Mouse (Mus musculus) midbrain, embryonic 11.5 days (tissue): ENCODE data around the gene Six2. TPM values are rescaled to one million over a fixed set of nuclear protein-coding genes. Genes with fewer than 3 reads are reported as not detected.
"Not testable (repeated sequence)": the region's sequence is repeated elsewhere in the genome, so short reads cannot be mapped to it uniquely, and the experiment has no call there.

ENCODE experiments used
- ATAC-seq: fragments of 200-750 bp; cut with Nextera tagmentation; 2 replicates; pipeline ENCODE4 v1.8.0; 2017; ENCODE audit warnings: moderate TSS enrichment, moderate library complexity; ENCODE audit not compliant: low FRiP score
- DNase-seq: peaks from one replicate; pipeline ENCODE4 v3.0.0; 2015; ENCODE audit warnings: low spot score; ENCODE audit errors: missing footprints
- H3K27ac ChIP-seq: fragments of 300-500 bp; sonication (generic); 2 replicates; pipeline ENCODE4 v1.5.1; 2014; ENCODE audit warnings: low read depth, low read length
- H3K27me3 ChIP-seq: fragments of 300-500 bp; sonication (generic); 2 replicates; pipeline ENCODE4 v1.6.1; 2014; ENCODE audit warnings: mild to moderate bottlenecking, low read length, moderate library complexity, mixed read lengths; ENCODE audit not compliant: control insufficient read depth, insufficient read depth
- H3K36me3 ChIP-seq: fragments of 300-500 bp; sonication (generic); 2 replicates; pipeline ENCODE4 v1.6.1; 2014; ENCODE audit warnings: mild to moderate bottlenecking, low read length, moderate library complexity, mixed read lengths; ENCODE audit not compliant: control insufficient read depth, insufficient read depth
- H3K4me1 ChIP-seq: fragments of 300-500 bp; sonication (generic); 2 replicates; pipeline ENCODE4 v1.6.1; 2014; ENCODE audit warnings: low read length; ENCODE audit not compliant: control insufficient read depth, insufficient read depth
- H3K4me2 ChIP-seq: fragments of 300-500 bp; sonication (generic); 2 replicates; pipeline ENCODE4 v1.6.1; 2014; ENCODE audit warnings: mild to moderate bottlenecking, moderate library complexity
- H3K4me3 ChIP-seq: fragments of 300-500 bp; sonication (generic); 2 replicates; pipeline ENCODE4 v1.5.1; 2014; ENCODE audit warnings: low read depth, low read length
- H3K9ac ChIP-seq: fragments of 300-500 bp; sonication (generic); 2 replicates; pipeline ENCODE4 v1.6.1; 2014; ENCODE audit warnings: low read length
- H3K9me3 ChIP-seq: fragments of 300-500 bp; sonication (generic); 2 replicates; pipeline ENCODE4 v1.6.1; 2016; ENCODE audit warnings: low read length; ENCODE audit not compliant: control insufficient read depth
- WGBS: fragments of 180-500 bp; shearing (Covaris S2); extraction: QIAGEN DNeasy Blood & Tissue Kit; methylation state at CpG from one replicate; pipeline ENCODE4 v1.1.7; 2014; 5-methylcytosine and 5-hydroxymethylcytosine counted together
- polyA plus RNA-seq: library from polyadenylated mRNA; unstranded; fragments of >200 nt; fragmentation: Nextera tagmentation; extraction: Ambion mirVana; gene quantifications from 2 replicates; pipeline ENCODE4 v1.2.1, GENCODE M21; 2014

The Six2 gene
- polyA plus RNA-seq, 1 experiment from 2014 or later, result 5.6 TPM

DNA sequence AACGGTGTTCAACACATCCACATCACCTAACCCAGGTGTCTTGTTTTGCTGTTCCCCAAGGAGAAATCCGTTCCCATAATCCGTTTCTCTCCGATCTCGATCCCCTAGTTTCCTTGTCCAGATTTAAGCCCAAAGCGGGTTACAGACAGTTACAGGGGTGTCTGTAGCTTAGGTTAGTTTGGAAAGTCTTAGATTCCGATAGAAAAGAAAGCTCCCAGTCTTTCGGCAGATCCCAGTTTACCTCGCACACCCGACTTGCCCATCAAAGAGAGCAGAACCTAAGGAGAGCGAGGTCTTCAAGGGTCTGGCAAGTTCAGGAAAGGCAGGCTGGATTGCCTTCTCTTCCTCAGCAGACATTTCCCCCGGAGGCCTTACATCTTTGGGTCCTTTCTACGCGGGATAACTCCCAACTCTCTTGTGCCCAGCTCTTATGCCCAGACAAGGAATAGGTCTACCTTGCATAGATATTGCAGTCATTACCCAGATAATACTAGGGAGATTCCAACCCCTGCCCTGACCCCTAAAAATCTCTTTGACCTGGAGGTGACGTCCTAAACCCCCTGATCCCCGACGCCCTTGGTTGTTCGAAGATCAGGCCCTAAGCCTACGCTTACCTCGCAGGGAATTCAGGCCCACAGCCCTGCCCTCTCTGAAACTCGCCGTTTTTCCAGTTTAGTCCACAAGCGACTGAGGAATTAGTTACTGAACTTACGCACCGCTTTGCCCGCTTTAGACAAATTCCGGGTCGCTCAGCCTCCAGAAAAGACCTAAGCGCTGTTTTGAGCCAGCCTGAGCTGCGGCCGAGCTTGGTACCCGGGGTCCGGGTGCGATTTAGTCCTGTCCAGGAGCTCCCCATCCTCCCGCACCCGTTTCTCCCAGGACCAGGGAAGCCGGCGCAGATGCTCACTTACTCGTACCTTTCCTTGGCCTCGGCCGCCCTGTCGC, 1.3 kb downstream of the Six2 start:
- Histone ChIP-seq H3K4me3 (peak overlapping the region; percentile 43), H3K4me1 (peaks cover 22% of the 10 kb centered on the region), H3K36me3 (no peaks in the 10 kb centered on the region), H3K9ac (peak overlapping the region; percentile 44; the same call in 1 of the 2 replicates), H3K4me2 (peak overlapping the region; percentile 68), H3K27me3 (peaks cover 94% of the 10 kb centered on the region), H3K9me3 (no peaks in the 10 kb centered on the region), H3K27ac (no peak overlapping the region)
- DNase-seq (peak; percentile 96), ATAC-seq (no peak)
- WGBS, result 1% methylated on average over 42 of the region's 42 CpGs

DNA sequence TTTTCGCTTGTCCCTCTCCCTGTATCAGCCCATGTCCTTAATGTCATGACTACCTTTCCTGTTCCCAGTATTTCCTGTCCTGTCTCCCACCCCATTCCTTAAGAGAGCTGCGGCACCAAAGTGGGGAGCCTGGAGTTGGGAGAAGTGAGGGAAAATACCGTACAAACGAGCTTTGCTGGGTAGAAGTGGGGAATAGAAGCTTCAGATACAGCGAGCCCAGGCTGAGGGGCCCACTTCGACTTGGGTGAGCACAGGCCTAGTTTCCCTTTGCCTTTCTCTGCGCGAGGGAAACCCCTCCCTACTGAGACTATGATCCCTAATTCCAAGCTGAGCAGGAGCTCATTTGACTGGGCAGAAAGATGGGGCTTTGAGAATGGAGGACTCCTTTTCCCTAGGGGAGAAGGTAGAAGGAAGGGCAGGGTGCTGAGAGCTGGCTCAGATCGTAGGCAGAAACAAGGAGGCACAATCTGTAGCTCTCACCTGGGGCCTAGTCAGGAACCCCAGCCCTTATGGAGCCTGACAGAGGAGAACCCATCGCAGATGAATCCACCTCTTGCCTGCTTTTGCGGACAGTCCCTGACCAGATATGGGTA, 2.3 kb downstream of the Six2 start:
- Histone ChIP-seq H3K4me3 (peak overlapping the region; percentile 10; the same call in 1 of the 2 replicates), H3K4me1 (peaks cover 22% of the 10 kb centered on the region), H3K36me3 (no peaks in the 10 kb centered on the region), H3K9ac (no peak overlapping the region), H3K27me3 (peaks cover 94% of the 10 kb centered on the region), H3K4me2 (no peak overlapping the region), H3K27ac (no peak overlapping the region), H3K9me3 (no peaks in the 10 kb centered on the region)
- peak; percentile 95 for DNase-seq
- WGBS, result 1% methylated on average over 11 of the region's 11 CpGs
- no peak for ATAC-seq

DNA sequence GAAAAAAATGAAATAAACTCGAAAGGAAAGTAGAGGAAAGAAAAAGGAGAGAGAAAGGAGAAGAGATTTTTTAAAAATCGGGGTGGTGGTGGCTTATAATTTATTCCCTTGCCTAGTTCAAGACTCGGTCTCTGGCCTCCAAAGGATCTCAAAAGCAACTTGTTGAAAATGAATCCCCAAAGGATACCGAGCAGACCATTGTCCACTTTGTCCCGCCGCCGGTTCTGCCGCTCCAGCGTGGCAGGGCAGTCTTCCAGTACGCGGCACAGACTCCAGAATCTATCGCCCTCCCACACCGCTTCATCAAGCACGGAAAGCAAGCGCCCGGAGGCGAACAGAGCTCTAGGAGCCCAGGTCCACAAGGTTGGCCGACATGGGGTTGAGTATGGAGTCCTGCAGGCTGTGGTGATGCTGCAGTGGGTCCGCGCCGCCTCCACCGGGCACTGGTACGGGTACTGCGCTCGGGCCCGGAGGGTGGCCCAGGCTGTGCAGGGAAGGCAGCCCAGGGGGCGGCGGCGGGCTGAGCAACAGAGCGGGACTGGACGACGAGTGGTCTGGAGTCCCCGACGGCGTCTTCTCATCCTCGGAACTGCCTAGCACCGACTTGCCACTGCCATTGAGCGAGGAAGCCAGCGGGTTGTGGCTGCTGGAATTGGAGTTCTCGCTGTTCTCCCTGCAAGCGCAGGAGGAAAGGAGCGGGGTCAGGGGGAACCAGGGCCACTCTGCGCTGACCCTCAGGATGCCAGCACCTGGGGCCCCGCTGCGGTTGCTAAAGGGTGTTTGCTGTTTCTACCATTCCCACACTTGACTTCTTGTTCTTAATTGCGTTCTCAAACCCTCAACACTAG, 3.0 kb downstream of the Six2 start:
- Histone ChIP-seq H3K9me3 (no peaks in the 10 kb centered on the region), H3K4me1 (peaks cover 22% of the 10 kb centered on the region), H3K4me2 (no peak overlapping the region), H3K27me3 (peaks cover 94% of the 10 kb centered on the region), H3K27ac (no peak overlapping the region), H3K36me3 (no peaks in the 10 kb centered on the region), H3K9ac (no peak overlapping the region), H3K4me3 (peak overlapping the region; percentile 9)
- WGBS, result under 1% methylated on average over 44 of the region's 46 CpGs
- DNase-seq (peak; percentile 96), ATAC-seq (no peak)

DNA sequence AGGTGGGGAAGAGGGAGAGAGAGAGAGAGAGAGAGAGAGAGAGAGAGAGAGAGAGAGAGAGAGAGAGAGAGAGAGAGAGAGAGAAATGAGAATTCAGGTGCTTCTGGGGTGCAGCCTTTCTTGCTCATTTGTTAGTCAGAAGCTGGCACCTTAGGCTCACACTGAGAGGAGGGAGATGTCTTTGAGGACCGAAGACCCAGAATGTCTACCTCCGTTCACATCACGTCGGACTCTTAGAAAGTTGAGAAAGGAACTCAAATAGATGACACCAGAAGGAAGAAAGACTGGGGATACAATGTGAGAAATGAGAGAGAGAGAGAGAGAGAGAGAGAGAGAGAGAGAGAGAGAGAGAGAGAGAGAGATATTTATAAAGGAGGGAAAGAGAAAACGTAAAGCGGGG, 3.6 kb downstream of the Six2 start:
- not testable (repeated sequence) for H3K4me2 ChIP-seq, H3K9ac ChIP-seq, H3K27ac ChIP-seq, H3K9me3 ChIP-seq, H3K4me3 ChIP-seq, ATAC-seq, DNase-seq, H3K36me3 ChIP-seq
- 2% methylated on average over 6 of the region's 6 CpGs for WGBS
- peaks cover 94% of the 10 kb centered on the region for H3K27me3 ChIP-seq
- H3K4me1 ChIP-seq, result peaks cover 23% of the 10 kb centered on the region

DNA sequence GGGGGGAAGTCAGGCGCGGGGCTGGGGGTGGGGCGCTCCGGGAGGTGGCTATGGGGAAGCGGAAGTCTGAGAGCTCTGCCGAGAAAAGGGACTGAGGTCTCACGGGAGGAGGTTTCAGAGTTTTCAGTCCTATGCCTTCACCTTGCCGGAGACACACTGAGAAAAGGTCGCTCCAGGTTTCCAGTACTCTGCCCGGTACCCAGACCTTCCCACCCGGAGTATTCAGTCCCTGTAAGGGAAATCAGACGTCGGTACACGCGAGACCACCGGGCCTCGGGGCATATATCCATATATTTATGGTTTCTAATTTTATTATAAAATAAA, 4.1 kb downstream of the Six2 start:
- ATAC-seq, result no peak
- WGBS, result 0% methylated on average over 17 of the region's 17 CpGs
- Histone ChIP-seq H3K9me3 (no peaks in the 10 kb centered on the region), H3K4me3 (no peak overlapping the region), H3K4me2 (no peak overlapping the region), H3K27ac (no peak overlapping the region), H3K36me3 (no peaks in the 10 kb centered on the region), H3K4me1 (peaks cover 18% of the 10 kb centered on the region), H3K9ac (no peak overlapping the region), H3K27me3 (peaks cover 94% of the 10 kb centered on the region)
- DNase-seq, result peak; percentile 91

DNA sequence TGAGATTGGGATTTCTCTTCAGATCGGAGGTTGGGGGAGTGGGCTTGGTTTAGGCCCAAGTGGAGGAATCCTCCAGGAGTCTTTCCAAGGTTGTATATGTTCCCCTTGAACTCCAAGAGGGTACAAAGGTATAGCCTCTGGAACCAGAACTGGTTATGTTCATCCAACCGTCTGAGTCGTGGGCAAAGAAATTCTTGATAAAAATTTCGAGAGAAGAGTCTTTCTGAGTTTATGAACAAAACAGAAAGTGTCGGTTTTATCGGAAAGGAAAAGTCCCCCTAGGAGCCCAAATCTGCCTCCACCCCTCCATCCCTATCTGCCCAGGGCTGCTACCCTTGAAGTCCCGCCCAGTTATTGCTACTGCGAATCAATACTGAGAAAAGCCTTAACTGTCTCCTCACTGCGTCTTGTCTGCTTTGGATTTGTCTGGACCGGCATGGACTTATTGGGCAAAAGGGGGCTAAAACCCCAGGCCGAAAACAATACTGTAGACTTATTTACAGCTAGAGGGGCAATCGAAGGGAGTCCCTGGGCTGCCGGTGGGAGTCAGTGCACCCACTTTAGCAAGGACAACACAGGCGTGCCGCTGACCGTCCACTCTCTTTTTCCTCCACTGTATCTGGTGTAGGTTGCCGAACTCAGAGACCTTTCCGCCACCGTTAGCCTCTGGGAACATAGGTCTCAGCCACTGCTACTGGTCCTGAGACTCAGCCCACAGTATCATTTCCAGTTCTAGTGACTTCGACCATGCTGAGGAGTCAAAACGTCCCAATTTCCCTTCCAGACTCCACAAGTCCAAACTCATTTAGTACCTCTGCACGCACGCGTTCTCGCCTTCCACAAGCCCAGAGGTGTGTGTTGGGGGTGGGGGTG, 4.7 kb downstream of the Six2 start:
- Histone ChIP-seq H3K4me1 (peaks cover 12% of the 10 kb centered on the region), H3K27me3 (peaks cover 94% of the 10 kb centered on the region), H3K4me3 (no peak overlapping the region), H3K36me3 (no peaks in the 10 kb centered on the region), H3K9me3 (no peaks in the 10 kb centered on the region), H3K4me2 (no peak overlapping the region), H3K9ac (no peak overlapping the region), H3K27ac (no peak overlapping the region)
- DNase-seq (peak; percentile 94), ATAC-seq (no peak)
- WGBS, result 3% methylated on average over 25 of the region's 25 CpGs

DNA sequence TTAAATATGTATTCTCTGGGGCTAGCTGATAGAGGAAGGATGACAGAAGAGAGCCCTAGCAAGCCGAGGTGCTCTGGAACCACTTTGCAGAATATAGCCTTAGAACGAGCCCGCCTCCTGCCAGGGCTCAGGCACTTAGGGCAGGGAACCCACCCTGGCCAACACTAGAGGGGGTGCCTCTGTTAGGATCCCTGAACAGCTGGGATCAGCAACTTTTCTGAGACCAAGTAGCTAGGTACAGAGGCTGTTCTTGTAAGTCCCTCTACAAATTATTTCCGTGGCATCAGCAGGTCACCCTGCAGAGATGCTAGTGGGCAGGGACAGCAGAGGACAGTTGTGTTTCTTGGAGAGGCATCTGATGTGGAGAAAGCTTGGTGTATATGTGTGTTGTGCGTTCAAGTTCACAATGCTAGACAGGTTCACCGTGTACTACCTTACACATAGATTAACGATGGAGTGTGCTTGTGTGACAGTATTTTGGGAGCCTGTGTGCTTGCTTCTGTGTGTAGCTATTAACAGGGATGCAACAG, 5.8 kb downstream of the Six2 start:
- Histone ChIP-seq H3K36me3 (no peaks in the 10 kb centered on the region), H3K27ac (no peak overlapping the region), H3K4me3 (no peak overlapping the region), H3K4me2 (no peak overlapping the region), H3K27me3 (peaks cover 90% of the 10 kb centered on the region), H3K9ac (no peak overlapping the region), H3K9me3 (no peaks in the 10 kb centered on the region), H3K4me1 (peaks cover 4% of the 10 kb centered on the region)
- ATAC-seq (no peak), DNase-seq (peak; percentile 93)
- whole genome bisulfite sequencing, result 5% methylated on average over 7 of the region's 7 CpGs

DNA sequence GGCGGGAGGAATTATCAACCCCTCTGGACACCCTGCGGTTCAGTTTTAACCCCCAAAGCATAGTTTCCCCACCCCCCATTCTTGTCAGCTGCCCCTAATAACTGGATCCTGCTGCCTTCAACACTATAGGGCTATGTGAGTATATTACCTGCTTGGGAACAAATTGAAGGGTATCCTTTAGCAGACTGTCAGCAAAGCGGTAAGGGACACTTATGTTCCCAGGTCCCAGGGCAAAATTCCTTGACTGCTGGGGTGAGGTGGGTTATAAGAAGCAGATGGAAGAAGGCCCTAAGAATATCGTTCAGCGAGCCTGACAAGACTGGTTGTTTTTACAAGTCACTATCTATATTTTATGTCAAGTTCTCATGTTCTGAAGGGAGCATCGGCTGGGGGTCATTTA, 6.3 kb downstream of the Six2 start:
- no peak overlapping the region for H3K4me3 ChIP-seq
- H3K4me1 ChIP-seq, result peaks cover 2% of the 10 kb centered on the region
- WGBS, result 6% methylated on average over 6 of the region's 6 CpGs
- no peaks in the 10 kb centered on the region for H3K9me3 ChIP-seq
- peak; percentile 93 for DNase-seq
- H3K36me3 ChIP-seq, result no peaks in the 10 kb centered on the region
- no peak for ATAC-seq
- peaks cover 86% of the 10 kb centered on the region for H3K27me3 ChIP-seq
- H3K9ac ChIP-seq, result no peak overlapping the region
- no peak overlapping the region for H3K27ac ChIP-seq
- H3K4me2 ChIP-seq, result no peak overlapping the region
